Mouse (Mus musculus) fibroblast of lung, adult 2 months (primary cell): ENCODE data around the gene Plekhd1.

Experiments
- DNase-seq: peaks from one replicate; pipeline ENCODE4 v3.0.0-alpha.2; 2011; ENCODE audit warnings: low read depth

The Plekhd1 gene

DNA sequence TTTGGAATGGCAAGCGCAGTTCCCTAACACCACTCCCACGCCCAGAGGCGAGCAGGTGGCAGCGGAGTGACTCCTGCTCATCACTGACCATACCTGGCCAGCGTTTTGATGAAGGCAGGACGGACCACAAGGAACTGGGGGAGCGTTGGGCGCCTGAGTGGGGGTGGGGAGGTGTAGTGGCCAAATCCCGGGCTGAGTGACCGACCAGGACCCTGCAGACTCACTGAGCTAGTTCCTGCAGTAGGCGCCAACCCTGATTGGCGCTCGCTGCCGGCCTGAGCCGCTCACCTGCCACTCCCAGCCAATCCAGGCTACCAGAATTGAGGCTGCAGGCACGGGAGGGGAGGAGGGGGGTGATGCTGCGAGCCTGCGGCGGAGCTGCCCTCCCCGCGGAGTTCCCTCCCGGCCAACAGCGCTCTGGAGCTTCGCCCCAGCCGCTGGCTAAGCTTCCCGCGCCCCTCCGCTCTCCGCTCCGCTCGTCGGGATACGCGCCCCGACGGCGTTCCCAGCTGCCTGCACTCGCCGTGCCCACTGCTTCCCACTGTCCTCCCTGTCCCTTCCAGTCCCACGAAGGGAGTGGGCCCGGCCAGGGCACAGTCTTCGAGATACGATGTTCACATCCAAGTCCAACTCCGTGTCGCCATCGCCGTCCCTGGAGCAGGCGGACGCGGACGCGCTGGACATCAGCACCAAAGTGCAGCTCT is at the start of gene Plekhd1:
Gene Plekhd1, plus strand, starts transcription at position 323 of the 704 bp plus-strand sequence.
- no peak for DNase-seq

- no peak for DNase-seq
Measured at GRCm38 (mm10) chr12:80642725-80643692, 49.4 kb upstream of the Plekhd1 start.

- peak; percentile 87 for DNase-seq
Measured at GRCm38 (mm10) chr12:80643693-80644505, 48.5 kb upstream of the Plekhd1 start, which contains the start of the genes Slc39a9 and Erh. TSS of gene Slc39a9 (plus strand) at chr12:80643883. TSS of gene Erh (minus strand) at chr12:80644341.

- DNase-seq: no peak
Measured at GRCm38 (mm10) chr12:80644506-80644868, 47.9 kb upstream of the Plekhd1 start.

- no peak for DNase-seq
Measured at GRCm38 (mm10) chr12:80646377-80646776, 46.0 kb upstream of the Plekhd1 start.

DNA sequence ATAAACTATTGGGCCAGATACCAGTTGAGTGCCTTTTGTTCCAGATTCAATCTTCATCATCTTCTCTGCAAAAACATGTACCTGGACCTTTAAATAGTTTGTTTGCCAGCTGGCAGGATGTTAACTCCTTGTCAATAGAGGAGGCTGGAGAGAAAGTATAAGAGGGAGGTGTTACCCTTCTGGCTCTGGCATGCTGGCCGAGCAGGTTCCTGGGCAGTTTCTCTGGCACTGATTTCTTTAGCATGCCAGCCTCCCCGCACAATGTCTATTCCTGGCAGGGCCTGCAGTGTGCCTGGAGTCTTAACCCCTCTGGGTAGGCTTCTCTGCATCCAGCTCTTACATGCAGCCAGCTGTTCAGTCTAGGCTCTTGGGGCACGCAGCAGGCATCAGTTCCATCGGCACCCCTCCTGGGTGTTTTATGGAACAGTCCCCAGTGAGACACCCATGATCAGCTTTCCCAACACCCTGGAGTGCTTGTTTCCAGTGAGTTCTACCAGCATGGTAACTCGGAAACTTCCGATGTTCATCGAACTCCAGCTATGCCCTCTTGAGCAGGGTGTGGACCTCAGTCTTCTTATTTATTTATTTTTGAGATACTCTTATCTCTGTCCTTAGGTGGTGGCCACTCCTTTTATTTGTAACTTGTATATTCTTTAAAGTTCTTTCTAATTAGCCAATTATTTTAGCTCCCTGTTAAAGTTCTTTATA is 38.3 kb upstream of the Plekhd1 start:
- no peak for DNase-seq

- DNase-seq: no peak
Measured at GRCm38 (mm10) chr12:80654659-80655025, 37.7 kb upstream of the Plekhd1 start.

DNA sequence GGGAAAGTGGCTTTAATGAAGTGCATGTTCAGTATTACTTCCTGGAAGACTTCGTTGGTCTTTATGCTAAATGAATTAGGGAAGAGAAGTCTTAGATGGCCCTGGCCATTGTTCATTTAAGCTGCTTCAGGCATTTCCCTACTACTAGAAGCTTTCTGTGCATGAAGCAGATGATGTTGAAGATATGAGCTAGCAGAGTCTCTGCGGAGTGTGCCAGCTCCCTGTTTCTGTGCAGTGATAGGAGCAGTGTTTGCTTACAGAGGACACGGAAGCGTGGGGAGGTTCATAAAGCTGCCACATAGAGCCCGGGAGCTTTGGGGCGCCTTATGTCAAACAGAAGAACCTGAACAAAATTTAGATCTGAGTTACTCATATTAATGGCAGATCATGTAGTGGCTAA is 33.7 kb upstream of the Plekhd1 start:
- no peak for DNase-seq

DNA sequence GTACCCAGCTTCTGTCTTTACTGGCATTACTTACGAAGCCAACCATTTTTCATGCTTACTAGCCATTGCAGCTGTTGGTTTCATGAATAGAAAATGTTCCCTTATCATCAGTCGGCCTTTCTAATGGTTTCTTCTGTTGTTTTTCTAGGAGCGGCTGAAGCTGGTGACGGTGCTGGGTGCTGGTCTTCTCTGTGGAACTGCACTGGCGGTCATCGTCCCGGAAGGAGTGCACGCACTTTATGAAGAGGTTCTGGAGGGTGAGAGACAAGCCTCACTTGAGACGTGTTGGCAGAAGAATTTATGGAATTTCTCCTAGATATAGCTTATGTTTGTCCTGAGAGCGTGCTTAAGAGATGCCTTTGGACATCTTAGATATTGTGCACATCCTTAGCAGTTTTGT is 30.1 kb upstream of the Plekhd1 start:
- no peak for DNase-seq

GRCm38 (mm10) chr12:80663935-80664334 is 28.5 kb upstream of the Plekhd1 start:
- no peak for DNase-seq

DNA sequence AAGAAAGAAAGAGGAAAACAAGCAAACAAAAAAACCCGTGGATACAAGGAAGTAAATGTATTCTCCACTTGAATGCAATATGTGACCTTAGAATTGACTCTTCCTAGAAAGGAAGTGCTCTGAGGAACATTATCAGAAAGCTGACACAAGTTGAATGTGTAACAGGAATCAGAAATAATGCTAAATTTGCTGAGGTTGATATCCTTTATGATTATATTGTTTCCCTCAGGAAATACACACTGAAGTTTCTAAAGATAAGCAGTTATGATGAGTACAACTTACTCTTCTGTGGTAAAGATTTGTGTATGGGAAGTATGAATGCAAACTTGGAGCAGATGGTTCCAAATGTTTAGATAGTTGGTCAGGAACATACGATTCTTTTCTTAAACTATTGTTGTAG is 24.0 kb upstream of the Plekhd1 start:
- no peak for DNase-seq

DNA sequence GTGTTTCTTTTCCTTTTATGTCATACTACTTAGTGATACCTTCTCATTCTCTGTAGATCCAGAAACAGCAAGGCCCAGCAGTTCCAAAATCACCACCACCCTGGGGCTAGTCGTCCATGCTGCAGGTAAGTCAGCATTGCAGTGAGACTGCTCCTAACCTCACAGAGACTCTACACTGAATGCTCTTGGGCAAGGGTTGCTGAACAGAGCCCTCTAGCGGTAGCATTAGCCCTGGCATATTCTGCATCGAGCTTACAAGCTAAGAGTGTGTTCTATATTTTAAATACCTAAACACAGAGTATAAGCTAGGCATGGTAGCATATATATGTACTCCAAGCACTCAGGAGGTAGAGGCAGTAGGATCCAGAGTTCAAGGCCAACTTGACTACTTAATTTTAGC is 19.2 kb upstream of the Plekhd1 start:
- peak; percentile 27 for DNase-seq

DNA sequence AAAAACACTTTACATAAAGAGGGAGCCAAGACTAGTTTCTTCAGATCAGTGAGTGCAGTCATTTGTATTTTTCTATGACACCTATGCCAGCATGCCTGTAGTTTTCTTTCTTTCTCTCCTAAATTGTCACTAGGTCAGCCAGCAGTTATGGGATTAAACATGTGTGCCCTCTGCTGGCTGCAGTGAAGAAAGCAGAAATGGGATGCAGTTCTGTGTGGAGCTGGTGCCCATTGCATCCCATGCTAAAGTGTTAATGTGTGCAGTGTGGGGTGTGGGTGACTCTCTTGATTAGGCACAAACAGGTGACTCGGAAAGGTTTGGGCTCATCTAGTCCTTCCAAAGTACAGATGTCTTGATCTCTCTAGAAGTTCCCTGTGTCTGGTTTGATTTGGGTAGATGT is 11.1 kb upstream of the Plekhd1 start:
- DNase-seq: peak; percentile 9

- no peak for DNase-seq
Measured at GRCm38 (mm10) chr12:80683554-80683953, 8.8 kb upstream of the Plekhd1 start.

DNA sequence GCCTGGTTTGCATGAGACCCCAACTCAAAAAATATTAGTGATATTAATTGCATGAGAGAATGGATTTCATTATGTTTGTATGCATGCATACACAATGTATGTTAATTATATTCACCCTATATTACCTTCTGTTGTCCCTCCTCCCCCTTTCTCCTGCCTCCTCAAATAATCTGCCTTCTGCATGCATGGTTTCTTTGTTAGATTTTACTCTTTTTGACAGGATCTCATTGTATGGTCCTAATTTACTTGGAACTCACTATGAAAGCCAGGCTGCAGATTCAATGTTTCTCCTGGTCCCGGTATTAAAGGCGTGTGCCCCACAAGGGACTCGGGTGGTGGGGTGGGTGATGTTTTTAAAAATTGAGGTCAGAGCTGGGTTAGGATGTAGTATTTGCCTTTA is 8.1 kb upstream of the Plekhd1 start:
- no peak for DNase-seq

- no peak for DNase-seq
Measured at GRCm38 (mm10) chr12:80687788-80688211, 4.6 kb upstream of the Plekhd1 start.

- DNase-seq: no peak
Measured at GRCm38 (mm10) chr12:80689696-80690095, 2.7 kb upstream of the Plekhd1 start.

DNA sequence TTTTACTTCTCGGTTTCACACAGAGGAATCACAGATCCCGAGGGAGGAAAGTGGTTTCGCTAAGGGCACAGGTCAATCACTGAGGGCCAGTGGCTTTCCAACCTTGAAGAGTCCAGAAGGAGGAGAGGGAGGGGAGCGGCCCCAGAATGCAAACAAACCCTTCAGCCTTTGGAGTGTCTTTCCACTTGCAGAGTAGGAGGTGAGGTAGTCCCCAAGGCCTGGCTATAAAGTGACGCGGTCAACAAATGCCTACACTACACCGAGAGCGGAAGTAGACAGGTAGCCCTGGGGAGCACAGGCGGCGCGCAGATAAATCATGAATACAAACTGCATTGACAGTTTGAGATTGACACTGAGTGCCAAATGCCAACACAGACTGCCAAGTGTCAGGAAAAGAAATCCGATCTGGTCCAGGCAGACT is 710 bp upstream of the Plekhd1 start:
- no peak for DNase-seq

DNA sequence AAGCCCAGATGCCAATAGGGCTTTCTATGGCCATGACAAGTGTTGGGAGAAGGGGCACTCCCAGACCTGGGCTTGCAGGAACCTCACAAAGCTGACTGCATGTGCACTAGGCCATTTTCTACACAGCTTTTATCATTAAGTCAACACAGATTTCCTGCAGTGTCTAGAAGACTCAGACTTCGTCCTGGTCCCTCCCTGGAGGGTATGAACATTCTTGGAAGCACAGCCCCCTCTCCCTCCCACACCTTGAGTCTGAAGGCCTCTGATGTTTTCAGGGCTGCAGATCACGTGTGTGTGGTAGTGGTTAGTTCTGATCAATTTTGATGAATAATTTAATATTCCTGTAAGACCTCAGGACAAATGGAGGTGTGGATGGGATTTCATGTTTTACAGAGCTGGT is 1.3 kb downstream of the Plekhd1 start:
- DNase-seq: no peak

DNA sequence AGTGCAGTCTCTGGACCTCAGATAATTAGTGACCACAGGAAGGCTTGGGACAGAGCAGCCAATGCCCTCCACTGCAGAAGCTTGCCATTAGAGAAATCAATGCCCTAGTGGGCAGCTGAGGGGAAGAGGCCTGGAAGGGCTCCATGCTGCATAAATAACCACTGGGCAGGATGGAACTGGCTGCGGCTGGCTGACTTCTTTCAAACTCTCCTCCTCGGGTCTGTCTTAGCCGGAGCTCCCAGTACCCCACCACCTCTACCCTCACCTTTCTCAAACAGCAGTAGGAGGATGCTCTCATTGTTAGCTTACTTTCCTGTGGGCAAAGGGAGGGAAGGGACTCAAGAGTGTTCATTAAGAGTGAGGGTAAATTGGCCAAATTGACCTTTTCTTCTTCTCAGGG is 2.6 kb downstream of the Plekhd1 start:
- no peak for DNase-seq

GRCm38 (mm10) chr12:80698526-80699143 is 6.2 kb downstream of the Plekhd1 start:
- DNase-seq: no peak
